Mouse (Mus musculus) embryonic fibroblast, embryonic 13.5 days (primary cell): ENCODE measurements around the gene Med19.
"Not testable (repeated sequence)": the region's sequence is repeated elsewhere in the genome, so short reads cannot be mapped to it uniquely, and the experiment has no call there.

Experiments
- CTCF ChIP-seq: IDR thresholded peaks from 2 replicates; pipeline ENCODE4 v1.5.1; 2011; ENCODE audit warnings: mild to moderate bottlenecking, control low read depth, low read length, moderate library complexity, borderline replicate concordance; ENCODE audit not compliant: insufficient read depth
- POLR2A ChIP-seq: IDR thresholded peaks from 2 replicates; pipeline ENCODE4 v1.6.1; 2011; ENCODE audit warnings: low read depth, mild to moderate bottlenecking, control low read depth, low read length, moderate library complexity

DNA sequence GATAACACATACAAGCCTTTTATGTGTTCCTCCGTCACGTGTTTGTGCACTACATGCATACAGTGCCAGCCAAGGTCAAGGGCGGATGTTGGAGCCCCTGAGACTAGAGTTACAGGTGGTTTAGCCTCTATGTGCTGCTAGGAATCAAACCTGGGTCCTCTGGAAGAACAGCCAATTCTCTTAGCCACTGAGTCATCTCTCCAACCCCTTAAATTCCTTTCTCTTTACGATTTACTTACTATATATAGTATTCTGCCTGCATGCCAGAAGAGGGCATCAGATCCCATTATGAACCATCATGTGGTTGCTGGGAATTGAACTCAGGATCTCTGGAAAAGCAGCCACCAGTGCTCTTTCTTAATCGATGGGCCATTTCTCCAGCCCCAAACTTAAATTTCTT, 6.7 kb upstream of the Med19 start:
- not testable (repeated sequence) for TF ChIP-seq CTCF, POLR2A
